Mouse (Mus musculus): ENCODE measurements at regions not wholly inside any gene's neighbourhood (a gene's known extent, or its start where the extent isn't known, plus 50 kb on each side); places are given as distances from the start of the nearest gene placed in this dataset.

DNA sequence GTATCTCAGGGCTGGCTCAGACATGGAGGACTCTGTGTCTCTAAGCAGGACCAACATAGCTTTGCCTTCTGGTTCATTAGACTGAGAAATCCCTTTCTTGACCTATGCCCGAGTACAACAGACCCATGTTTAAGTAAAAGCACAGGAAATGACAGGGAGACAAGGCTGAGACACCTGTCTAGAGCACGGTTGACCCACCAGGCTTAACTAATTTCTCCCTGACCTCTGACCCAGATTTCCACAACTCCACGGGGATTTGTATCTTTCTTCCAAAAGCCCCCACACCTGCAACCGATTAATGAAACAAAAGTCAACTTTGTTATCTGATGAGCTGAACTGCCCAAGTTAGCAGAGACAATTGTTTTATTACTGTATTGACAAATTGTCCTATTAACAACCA lies 553.7 kb downstream of the Tmem182 start:
- TF ChIP-seq TAL1 (conservative IDR thresholded peaks at IDR 0.05; ENCODE audit: low read depth, low read length), result no peak
- no peak for TF ChIP-seq GATA1 (IDR thresholded peaks at IDR 0.05; ENCODE audit: borderline replicate concordance, low read length)
- no peak for TF ChIP-seq GATA2 (IDR thresholded peaks at IDR 0.05; ENCODE audit: borderline replicate concordance, low read depth, low read length)
- no peak for TF ChIP-seq POLR2AphosphoS5 (IDR thresholded peaks at IDR 0.05; ENCODE audit: insufficient replicate concordance, low read depth, low read length)
- TF ChIP-seq CTCF (IDR thresholded peaks at IDR 0.05; ENCODE audit: low read depth, low read length), result no peak
- no peak overlapping the region for H3K4me3 ChIP-seq (ENCODE audit: low read depth, low read length)
- H3K36me3 ChIP-seq (replicated peaks), result no peaks in the 10 kb centered on the region
- peaks cover 29% of the 10 kb centered on the region for H3K9me3 ChIP-seq (replicated peaks)
- DNase-seq (ENCODE audit: low spot score), result no peak
- H3K27me3 ChIP-seq (ENCODE audit: insufficient read depth, low read length), result no peaks in the 10 kb centered on the region
- no peak for ATAC-seq (ENCODE audit: extremely low read depth, insufficient number of reproducible peaks, low FRiP score, poor library complexity, severe bottlenecking)
- no peaks in the 10 kb centered on the region for H3K4me1 ChIP-seq (ENCODE audit: insufficient read depth, low read depth, low read length)

DNA sequence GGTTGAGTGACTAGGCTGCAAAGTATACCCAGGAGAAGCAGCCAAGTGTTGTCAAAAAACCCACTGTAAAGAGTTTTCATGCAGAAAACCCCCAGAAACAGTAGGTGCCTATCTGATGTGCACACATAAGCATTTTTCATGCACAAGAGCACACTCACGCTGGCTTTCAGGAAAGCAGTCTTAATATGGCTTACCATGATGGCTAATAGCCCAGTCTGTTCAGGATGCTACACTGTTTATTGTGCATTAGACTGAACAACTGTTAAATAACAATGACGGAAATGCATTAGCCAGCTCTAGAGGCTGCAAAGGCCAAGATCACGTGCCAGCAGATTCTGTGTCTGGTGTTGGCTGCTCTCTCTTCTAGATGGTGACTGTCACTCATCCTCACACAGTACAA lies 556.1 kb downstream of the Tmem182 start:
- no peaks in the 10 kb centered on the region for H3K4me1 ChIP-seq (ENCODE audit: insufficient read depth, low read depth, low read length)
- TF ChIP-seq CTCF (IDR thresholded peaks at IDR 0.05; ENCODE audit: low read depth, low read length) (no peak), GATA2 (IDR thresholded peaks at IDR 0.05; ENCODE audit: borderline replicate concordance, low read depth, low read length) (no peak), GATA1 (IDR thresholded peaks at IDR 0.05; ENCODE audit: borderline replicate concordance, low read length) (no peak), TAL1 (conservative IDR thresholded peaks at IDR 0.05; ENCODE audit: low read depth, low read length) (no peak), POLR2AphosphoS5 (IDR thresholded peaks at IDR 0.05; ENCODE audit: insufficient replicate concordance, low read depth, low read length) (no peak)
- H3K9me3 ChIP-seq (replicated peaks), result peaks cover 22% of the 10 kb centered on the region
- no peaks in the 10 kb centered on the region for H3K36me3 ChIP-seq (replicated peaks)
- no peaks in the 10 kb centered on the region for H3K27me3 ChIP-seq (ENCODE audit: insufficient read depth, low read length)
- H3K4me3 ChIP-seq (ENCODE audit: low read depth, low read length), result no peak overlapping the region
- no peak for ATAC-seq (ENCODE audit: extremely low read depth, insufficient number of reproducible peaks, low FRiP score, poor library complexity, severe bottlenecking)
- no peak for DNase-seq (ENCODE audit: low spot score)

GRCm38 (mm10) chr1:41380013-41380412 lies 574.6 kb downstream of the Tmem182 start:
- DNase-seq (ENCODE audit: low spot score) (no peak), ATAC-seq (ENCODE audit: extremely low read depth, insufficient number of reproducible peaks, low FRiP score, poor library complexity, severe bottlenecking) (no peak)
- no peak for TF ChIP-seq TAL1 (conservative IDR thresholded peaks at IDR 0.05; ENCODE audit: low read depth, low read length)
- TF ChIP-seq CTCF (IDR thresholded peaks at IDR 0.05; ENCODE audit: low read depth, low read length), result no peak
- no peak for TF ChIP-seq POLR2AphosphoS5 (IDR thresholded peaks at IDR 0.05; ENCODE audit: insufficient replicate concordance, low read depth, low read length)
- no peak for TF ChIP-seq GATA1 (IDR thresholded peaks at IDR 0.05; ENCODE audit: borderline replicate concordance, low read length)
- TF ChIP-seq GATA2 (IDR thresholded peaks at IDR 0.05; ENCODE audit: borderline replicate concordance, low read depth, low read length), result no peak
- Histone ChIP-seq H3K36me3 (replicated peaks) (no peaks in the 10 kb centered on the region), H3K4me1 (ENCODE audit: insufficient read depth, low read depth, low read length) (no peaks in the 10 kb centered on the region), H3K27me3 (ENCODE audit: insufficient read depth, low read length) (no peaks in the 10 kb centered on the region), H3K4me3 (ENCODE audit: low read depth, low read length) (no peak overlapping the region), H3K9me3 (replicated peaks) (peaks cover 27% of the 10 kb centered on the region)

DNA sequence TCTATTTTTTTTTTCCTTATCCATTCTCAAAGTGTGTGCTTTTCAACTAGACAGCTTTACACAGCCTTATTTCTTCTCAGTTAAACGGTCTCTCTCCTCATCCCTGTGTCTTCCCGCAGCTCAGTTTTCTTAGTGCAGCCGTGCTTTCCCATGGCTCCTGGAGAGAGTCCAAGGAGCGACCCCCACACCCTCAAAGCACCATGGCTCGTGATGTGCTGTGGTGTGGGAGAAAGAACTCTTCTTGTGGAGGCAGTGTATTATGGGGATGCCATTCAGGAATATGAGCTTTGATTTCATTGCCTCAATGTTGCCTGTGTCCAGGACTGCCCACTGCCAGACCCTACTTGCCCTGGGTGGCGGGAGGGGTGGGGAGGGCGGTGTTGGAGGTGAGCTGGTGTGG lies 576.1 kb downstream of the Tmem182 start:
- H3K9me3 ChIP-seq (replicated peaks), result peaks cover 27% of the 10 kb centered on the region
- H3K4me3 ChIP-seq (ENCODE audit: low read depth, low read length), result no peak overlapping the region; the same call in 1 of the 2 replicates
- no peaks in the 10 kb centered on the region for H3K4me1 ChIP-seq (ENCODE audit: insufficient read depth, low read depth, low read length)
- DNase-seq (ENCODE audit: low spot score), result no peak
- ATAC-seq (ENCODE audit: extremely low read depth, insufficient number of reproducible peaks, low FRiP score, poor library complexity, severe bottlenecking), result no peak
- no peaks in the 10 kb centered on the region for H3K27me3 ChIP-seq (ENCODE audit: insufficient read depth, low read length)
- TF ChIP-seq POLR2AphosphoS5 (IDR thresholded peaks at IDR 0.05; ENCODE audit: insufficient replicate concordance, low read depth, low read length), result no peak
- no peak for TF ChIP-seq GATA2 (IDR thresholded peaks at IDR 0.05; ENCODE audit: borderline replicate concordance, low read depth, low read length)
- TF ChIP-seq TAL1 (conservative IDR thresholded peaks at IDR 0.05; ENCODE audit: low read depth, low read length), result no peak
- TF ChIP-seq CTCF (IDR thresholded peaks at IDR 0.05; ENCODE audit: low read depth, low read length), result no peak
- TF ChIP-seq GATA1 (IDR thresholded peaks at IDR 0.05; ENCODE audit: borderline replicate concordance, low read length), result no peak
- no peaks in the 10 kb centered on the region for H3K36me3 ChIP-seq (replicated peaks)

GRCm38 (mm10) chr1:41384731-41385130 lies 579.3 kb downstream of the Tmem182 start:
- Histone ChIP-seq H3K4me1 (ENCODE audit: insufficient read depth, low read depth, low read length) (no peaks in the 10 kb centered on the region), H3K9me3 (replicated peaks) (peaks cover 30% of the 10 kb centered on the region), H3K4me3 (ENCODE audit: low read depth, low read length) (no peak overlapping the region), H3K27me3 (ENCODE audit: insufficient read depth, low read length) (no peaks in the 10 kb centered on the region), H3K36me3 (replicated peaks) (no peaks in the 10 kb centered on the region)
- DNase-seq (ENCODE audit: low spot score) (no peak), ATAC-seq (ENCODE audit: extremely low read depth, insufficient number of reproducible peaks, low FRiP score, poor library complexity, severe bottlenecking) (no peak)
- no peak for TF ChIP-seq TAL1 (conservative IDR thresholded peaks at IDR 0.05; ENCODE audit: low read depth, low read length)
- TF ChIP-seq CTCF (IDR thresholded peaks at IDR 0.05; ENCODE audit: low read depth, low read length), result no peak
- TF ChIP-seq GATA2 (IDR thresholded peaks at IDR 0.05; ENCODE audit: borderline replicate concordance, low read depth, low read length), result no peak
- TF ChIP-seq POLR2AphosphoS5 (IDR thresholded peaks at IDR 0.05; ENCODE audit: insufficient replicate concordance, low read depth, low read length), result no peak
- no peak for TF ChIP-seq GATA1 (IDR thresholded peaks at IDR 0.05; ENCODE audit: borderline replicate concordance, low read length)

GRCm38 (mm10) chr1:41386435-41386834 lies 581.0 kb downstream of the Tmem182 start:
- no peaks in the 10 kb centered on the region for H3K4me1 ChIP-seq (ENCODE audit: insufficient read depth, low read depth, low read length)
- no peak overlapping the region for H3K4me3 ChIP-seq (ENCODE audit: low read depth, low read length)
- H3K27me3 ChIP-seq (ENCODE audit: insufficient read depth, low read length), result no peaks in the 10 kb centered on the region
- H3K36me3 ChIP-seq (replicated peaks), result no peaks in the 10 kb centered on the region
- TF ChIP-seq TAL1 (conservative IDR thresholded peaks at IDR 0.05; ENCODE audit: low read depth, low read length), result no peak
- TF ChIP-seq POLR2AphosphoS5 (IDR thresholded peaks at IDR 0.05; ENCODE audit: insufficient replicate concordance, low read depth, low read length), result no peak
- no peak for TF ChIP-seq GATA2 (IDR thresholded peaks at IDR 0.05; ENCODE audit: borderline replicate concordance, low read depth, low read length)
- TF ChIP-seq CTCF (IDR thresholded peaks at IDR 0.05; ENCODE audit: low read depth, low read length), result no peak
- TF ChIP-seq GATA1 (IDR thresholded peaks at IDR 0.05; ENCODE audit: borderline replicate concordance, low read length), result no peak
- DNase-seq (ENCODE audit: low spot score), result no peak
- ATAC-seq (ENCODE audit: extremely low read depth, insufficient number of reproducible peaks, low FRiP score, poor library complexity, severe bottlenecking), result no peak
- peaks cover 27% of the 10 kb centered on the region for H3K9me3 ChIP-seq (replicated peaks)
